ENCODE assay signal across 8 mouse cellular contexts in the genomic region with DNA sequence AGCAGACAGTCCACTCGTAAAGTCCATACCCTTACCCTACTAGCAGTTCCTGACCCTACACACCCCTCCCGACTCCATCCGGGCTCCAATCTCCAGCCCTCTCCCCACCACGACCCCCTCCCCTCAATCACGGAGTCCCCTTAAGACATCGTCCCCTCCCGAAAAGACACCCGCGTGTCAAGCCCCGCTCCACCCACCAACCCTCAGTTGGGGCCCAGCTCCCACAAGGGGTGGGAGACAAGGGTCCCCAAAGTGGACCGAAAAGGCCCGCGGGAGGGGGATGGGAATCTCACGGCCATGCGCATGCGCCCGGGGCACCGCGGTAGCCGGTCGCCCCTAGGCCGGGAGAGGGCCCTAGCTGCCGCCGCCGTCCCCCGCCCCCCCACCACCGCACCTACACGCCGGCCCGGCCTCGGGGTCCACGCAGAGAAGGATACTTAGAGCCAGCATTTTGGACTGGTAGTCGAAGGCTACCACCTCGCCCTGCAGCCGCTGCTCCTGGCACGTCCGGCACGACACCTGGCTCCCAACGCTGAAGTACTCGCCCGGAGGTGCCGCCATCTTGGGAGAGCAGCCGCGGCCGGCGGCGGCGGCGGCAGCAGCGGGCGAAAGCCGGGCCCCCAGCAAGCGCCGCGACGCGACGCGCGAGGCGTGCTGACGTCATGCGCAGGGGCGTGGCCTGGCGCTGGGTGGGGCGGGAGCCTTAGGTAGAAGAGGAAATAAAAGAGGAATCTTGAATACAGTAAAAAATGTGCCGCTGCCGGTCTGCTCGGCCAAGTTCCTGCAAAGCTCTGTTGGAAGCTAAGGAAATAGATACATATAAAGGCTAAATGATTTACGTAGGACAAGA. TPM values are rescaled to one million over a fixed set of nuclear protein-coding genes. Genes with fewer than 3 reads are reported as not detected.
A peak's percentile ranks its signal among the peaks of the same experiment; 100 is the strongest.
DNase-seq lines count a peak whose midpoint lies in the region; ATAC-seq and TF ChIP-seq lines count a peak whose summit lies in the region.

Gene Lsm12 (minus strand): TSS at position 651 of the 850 bp plus-strand sequence.

- peak within 1 kb of the TSS; percentile 83 for H3K27ac ChIP-seq in CH12.LX (ENCODE audit: insufficient read depth, low read depth)
- H3K27ac ChIP-seq in forebrain, embryonic 12.5 days, result peak within 1 kb of the TSS; percentile 96
- H3K27ac ChIP-seq in heart, postnatal 0 days (ENCODE audit: low read depth), result peak within 1 kb of the TSS; percentile 93
- peak within 1 kb of the TSS; percentile 90 for H3K27ac ChIP-seq in liver, embryonic 16.5 days (ENCODE audit: low read length)
- H3K27ac ChIP-seq in neural tube, embryonic 13.5 days (replicated peaks), result peak within 1 kb of the TSS; percentile 98
- peak within 1 kb of the TSS; percentile 98 for H3K27ac ChIP-seq in testis, adult 2 months (ENCODE audit: control insufficient read depth, insufficient read depth, low read depth, low read length)

- peak within 1 kb of the TSS; percentile 60 to 88 (median 81) for H3K4me3 ChIP-seq in CH12.LX (replicated peaks in 1 of 3; ENCODE audit: low read depth in 2 of 3, low read length in 2 of 3, poor library complexity in 1 of 3)
- H3K4me3 ChIP-seq in forebrain, embryonic 12.5 days (replicated peaks), result peak within 1 kb of the TSS; percentile 90
- H3K4me3 ChIP-seq in heart, postnatal 0 days (ENCODE audit: low read depth, low read length), result peak within 1 kb of the TSS; percentile 89
- H3K4me3 ChIP-seq in liver, embryonic 16.5 days (ENCODE audit: low read depth, low read length), result peak within 1 kb of the TSS; percentile 91
- peak within 1 kb of the TSS; percentile 92 for H3K4me3 ChIP-seq in neural tube, embryonic 13.5 days
- peak within 1 kb of the TSS; percentile 99 for H3K4me3 ChIP-seq in testis, adult 2 months (ENCODE audit: control insufficient read depth, low read depth, low read length)

- no peaks in the 10 kb centered on the region for H3K9me3 ChIP-seq in CH12.LX (replicated peaks; ENCODE audit: low read length)
- H3K9me3 ChIP-seq in forebrain, embryonic 12.5 days, result no peaks in the 10 kb centered on the region
- no peaks in the 10 kb centered on the region for H3K9me3 ChIP-seq in heart, postnatal 0 days (replicated peaks; ENCODE audit: control insufficient read depth, low read length)
- H3K9me3 ChIP-seq in liver, embryonic 16.5 days (replicated peaks; ENCODE audit: control insufficient read depth, low read length), result no peaks in the 10 kb centered on the region
- H3K9me3 ChIP-seq in neural tube, embryonic 13.5 days, result no peaks in the 10 kb centered on the region

- under 1% methylated on average over 65 of the region's 70 CpGs for WGBS in forebrain, embryonic 12.5 days
- WGBS in heart, postnatal 0 days, result under 1% methylated on average over 67 of the region's 70 CpGs
- under 1% methylated on average over 70 of the region's 70 CpGs for WGBS in liver, embryonic 16.5 days (ENCODE audit: insufficient replicate concordance)
- under 1% methylated on average over 69 of the region's 70 CpGs for WGBS in neural tube, embryonic 13.5 days

- no peaks in the 10 kb centered on the region for H3K27me3 ChIP-seq in CH12.LX (replicated peaks)
- H3K27me3 ChIP-seq in forebrain, embryonic 12.5 days, result no peaks in the 10 kb centered on the region
- H3K27me3 ChIP-seq in heart, postnatal 0 days (ENCODE audit: control insufficient read depth, insufficient read depth, low read length), result no peaks in the 10 kb centered on the region
- no peaks in the 10 kb centered on the region for H3K27me3 ChIP-seq in liver, embryonic 16.5 days (ENCODE audit: control insufficient read depth, insufficient read depth, low read depth, low read length)
- no peaks in the 10 kb centered on the region for H3K27me3 ChIP-seq in neural tube, embryonic 13.5 days
- H3K27me3 ChIP-seq in testis, adult 2 months (ENCODE audit: control insufficient read depth, insufficient read depth, low read length), result no peaks in the 10 kb centered on the region

- H3K4me2 ChIP-seq in CH12.LX (ENCODE audit: insufficient read depth, low read depth, poor library complexity, severe bottlenecking), result peak within 1 kb of the TSS; percentile 83
- H3K4me2 ChIP-seq in forebrain, embryonic 12.5 days, result peak within 1 kb of the TSS; percentile 78
- peak within 1 kb of the TSS; percentile 98 for H3K4me2 ChIP-seq in heart, postnatal 0 days (ENCODE audit: low read depth, low read length)
- H3K4me2 ChIP-seq in liver, embryonic 16.5 days (ENCODE audit: low read depth, low read length), result peak within 1 kb of the TSS; percentile 86
- peak within 1 kb of the TSS; percentile 79 for H3K4me2 ChIP-seq in neural tube, embryonic 13.5 days

- no peak; a peak in 1 of 4 replicates for TF ChIP-seq CTCF in CH12.LX (conservative IDR thresholded peaks at IDR 0.05 in 1 of 2, IDR thresholded peaks at IDR 0.05 in 1 of 2; ENCODE audit: low read depth in 2 of 2, low read length in 2 of 2)
- TF ChIP-seq CTCF in heart, postnatal 0 days (IDR thresholded peaks at IDR 0.05; ENCODE audit: low read depth), result no peak
- no peak for TF ChIP-seq CTCF in testis, adult 2 months (IDR thresholded peaks at IDR 0.05; ENCODE audit: control insufficient read depth, insufficient read depth, insufficient replicate concordance, low read depth, low read length)

- peaks cover 6 to 57% of the 10 kb centered on the region in 2 experiments for H3K4me1 ChIP-seq in CH12.LX (ENCODE audit: control insufficient read depth in 1 of 2, insufficient read depth in 2 of 2)
- H3K4me1 ChIP-seq in forebrain, embryonic 12.5 days, result peaks cover 30% of the 10 kb centered on the region
- peaks cover 23% of the 10 kb centered on the region for H3K4me1 ChIP-seq in heart, postnatal 0 days (ENCODE audit: control insufficient read depth, insufficient read depth)
- H3K4me1 ChIP-seq in liver, embryonic 16.5 days (ENCODE audit: control insufficient read depth, low read depth, low read length), result peaks cover 23% of the 10 kb centered on the region
- H3K4me1 ChIP-seq in neural tube, embryonic 13.5 days (replicated peaks), result peaks cover 38% of the 10 kb centered on the region
- H3K4me1 ChIP-seq in testis, adult 2 months (ENCODE audit: control insufficient read depth, insufficient read depth, low read length), result no peaks in the 10 kb centered on the region

- peaks cover 49% of the 10 kb centered on the region for H3K79me2 ChIP-seq in CH12.LX (replicated peaks; ENCODE audit: control insufficient read depth, extremely low read depth, insufficient read depth, poor library complexity, severe bottlenecking)

- dilution Hi-C loops in CH12.LX (cut with MboI; ENCODE audit: extremely low pct_ligation_motif_present, extremely low pct_unique_long_range_greater_than_20kb, low sequenced_read_pairs), result no loop called here

- peaks cover 20 to 34% of the 10 kb centered on the region in 2 experiments for H3K36me3 ChIP-seq in CH12.LX (replicated peaks in 1 of 2; ENCODE audit: control insufficient read depth in 1 of 2, insufficient read depth in 1 of 2, low read length in 1 of 2)
- H3K36me3 ChIP-seq in forebrain, embryonic 12.5 days (replicated peaks), result peaks cover 24% of the 10 kb centered on the region
- peaks cover 20% of the 10 kb centered on the region for H3K36me3 ChIP-seq in heart, postnatal 0 days (replicated peaks; ENCODE audit: control insufficient read depth, insufficient read depth, low read length)
- H3K36me3 ChIP-seq in liver, embryonic 16.5 days (ENCODE audit: control insufficient read depth, insufficient read depth), result peaks cover 8% of the 10 kb centered on the region; the same call in 1 of the 2 replicates
- peaks cover 23% of the 10 kb centered on the region for H3K36me3 ChIP-seq in neural tube, embryonic 13.5 days
- no peaks in the 10 kb centered on the region for H3K36me3 ChIP-seq in testis, adult 2 months (ENCODE audit: control insufficient read depth, insufficient read depth, low read length)

- no peak for TF ChIP-seq EP300 in CH12.LX (IDR thresholded peaks at IDR 0.05; ENCODE audit: low read length)
- TF ChIP-seq EP300 in heart, postnatal 0 days (IDR thresholded peaks at IDR 0.05; ENCODE audit: low read depth), result no peak

- ATAC-seq in forebrain, embryonic 12.5 days (ENCODE audit: low FRiP score), result peak; percentile 90
- peak; percentile 89 for ATAC-seq in heart, postnatal 0 days (ENCODE audit: insufficient read depth, low read depth)
- peak; percentile 86 for ATAC-seq in liver, embryonic 16.5 days (ENCODE audit: low read depth)
- peak; percentile 84 for ATAC-seq in neural tube, embryonic 13.5 days (ENCODE audit: low read depth)

- peak; percentile 94 for DNase-seq in CH12.LX (ENCODE audit: extremely low read depth)
- peak; percentile 89 for DNase-seq in c-Kit-positive CD71-positive TER-119-negative erythroid progenitor cells, embryonic 14.5 days (ENCODE audit: low read depth)
- peak; percentile 90 for DNase-seq in heart, postnatal 0 days (ENCODE audit: low spot score)
- peak; percentile 98 to 99 for DNase-seq in kidney, postnatal 4 days

- peak within 1 kb of the TSS; percentile 86 for H3K9ac ChIP-seq in CH12.LX (ENCODE audit: insufficient read depth, low read depth)
- peak within 1 kb of the TSS; percentile 93 for H3K9ac ChIP-seq in forebrain, embryonic 12.5 days
- H3K9ac ChIP-seq in heart, postnatal 0 days (replicated peaks; ENCODE audit: low read depth, low read length), result peak within 1 kb of the TSS; percentile 90
- peak within 1 kb of the TSS; percentile 94 for H3K9ac ChIP-seq in liver, embryonic 16.5 days (ENCODE audit: low read depth, low read length)
- peak within 1 kb of the TSS; percentile 92 for H3K9ac ChIP-seq in neural tube, embryonic 13.5 days

- TF ChIP-seq POLR2A in CH12.LX (IDR thresholded peaks at IDR 0.05; ENCODE audit: low read depth, low read length), result peak; percentile 94
- peak; percentile 94 for TF ChIP-seq POLR2A in testis, adult 2 months (IDR thresholded peaks at IDR 0.05; ENCODE audit: control insufficient read depth, low read depth, low read length)

- in situ Hi-C loops in CH12.LX (cut with MboI; ENCODE audit: low pct_ligation_motif_present, low pct_unique_long_range_greater_than_20kb, low sequenced_read_pairs), result no loop called here

- no peak for TF ChIP-seq RAD21 in CH12.LX (IDR thresholded peaks at IDR 0.05; ENCODE audit: low read depth, low read length)

TF ChIP-seq in CH12.LX, 34 proteins besides CTCF, POLR2A, EP300 and RAD21 (continues in another document):
- TF ChIP-seq NRF1 (IDR thresholded peaks at IDR 0.05; ENCODE audit: low read depth, low read length) (peak; percentile 84), SMC3 (IDR thresholded peaks at IDR 0.05; ENCODE audit: low read depth, low read length) (no peak), POLR2AphosphoS2 (IDR thresholded peaks at IDR 0.05; ENCODE audit: low read depth, low read length) (peak; percentile 93)

RNA-seq across cellular contexts. Expression of gene Lsm12, which starts in this region (rescaled TPM):
- total RNA-seq in CH12.LX (2012; rRNA removed), result 66.9 and 78.7 TPM in 2 replicates
- total RNA-seq in CH12.LX (2014; rRNA removed), result 70.0 and 78.9 TPM in 2 replicates
- polyA plus RNA-seq in CH12.LX (2012; ENCODE audit: insufficient read length, low read depth), result 164 and 185 TPM in 2 replicates
- polyA plus RNA-seq in forebrain, embryonic 12.5 days (2016; fragmentation: Nextera tagmentation; extraction: Ambion mirVana), result 136 and 139 TPM in 2 replicates
- 36.0 and 41.4 TPM in 2 replicates for total RNA-seq in heart, postnatal 0 days (2014; rRNA removed; ENCODE audit: low replicate concordance)
- 90.1 and 92.7 TPM in 2 replicates for polyA plus RNA-seq in heart, postnatal 0 days (2015; fragmentation: Nextera tagmentation; extraction: Ambion mirVana)
- polyA plus RNA-seq in liver, embryonic 16.5 days (2015; fragmentation: Nextera tagmentation; extraction: Ambion mirVana), result 51.2 and 52.5 TPM in 2 replicates
- 112 and 116 TPM in 2 replicates for polyA plus RNA-seq in neural tube, embryonic 13.5 days (2015; fragmentation: Nextera tagmentation; extraction: Ambion mirVana)
- polyA plus RNA-seq in testis, adult 2 months (2012; rRNA removed), result 41.5 and 41.8 TPM in 2 replicates

Comparison
In these comparisons a context has a peak if more than half of its experiments do, and no peak if none do; other contexts are left out.
1. Peak in every context shown above with its lines: DNase-seq, ATAC-seq, H3K4me3 ChIP-seq and H3K27ac ChIP-seq.